Mouse (Mus musculus): ENCODE measurements around the gene Gm20219.

DNA sequence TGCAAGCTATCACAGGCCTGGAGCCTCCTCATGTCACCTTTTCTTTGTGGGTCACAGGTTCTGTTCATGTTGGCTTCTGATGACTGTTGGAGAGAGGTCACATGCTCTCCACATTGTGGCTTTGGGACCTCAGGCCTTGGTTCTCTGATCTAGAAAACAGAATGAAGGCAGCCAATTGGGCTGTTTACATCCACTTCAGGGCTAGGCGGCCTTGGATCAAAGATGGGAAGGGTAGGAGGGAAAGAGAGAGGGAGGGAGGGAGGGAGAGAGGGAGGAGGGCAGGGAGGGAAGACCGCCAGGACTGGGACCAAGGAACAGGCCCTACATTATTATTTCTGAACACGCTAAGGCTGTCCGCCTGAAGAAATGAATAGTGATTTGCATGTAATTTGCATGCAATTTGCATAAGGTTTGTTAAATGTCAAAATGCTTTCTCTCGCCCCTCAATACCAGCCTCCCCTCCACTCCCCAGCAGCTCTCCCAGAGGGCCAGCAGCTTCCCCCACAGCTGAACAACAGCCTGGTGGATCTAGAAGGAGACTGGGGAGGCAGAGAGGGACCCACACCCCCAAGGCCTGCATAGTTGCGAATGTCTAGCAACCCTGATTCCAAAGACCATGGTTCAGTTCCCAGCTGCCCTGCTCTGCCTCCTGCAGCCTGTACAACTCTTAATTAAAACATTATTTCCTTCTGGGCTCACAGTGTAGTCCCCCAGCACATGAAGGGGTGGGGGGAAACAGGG is 2.2 kb downstream of the Gm20219 start:
- TF ChIP-seq USF1 (IDR thresholded peaks at IDR 0.05; ENCODE audit: low read depth) = no peak
- TF ChIP-seq POLR2A (IDR thresholded peaks at IDR 0.05; ENCODE audit: insufficient read length, low read depth) = no peak
- no peak for TF ChIP-seq E2F4 (IDR thresholded peaks at IDR 0.05; ENCODE audit: insufficient read depth)
- no peak for TF ChIP-seq MAX (IDR thresholded peaks at IDR 0.05; ENCODE audit: low read depth)
- no peak for TF ChIP-seq POLR2AphosphoS2 (IDR thresholded peaks at IDR 0.05; ENCODE audit: insufficient read length, low read depth)
- no peak for TF ChIP-seq TCF12 (IDR thresholded peaks at IDR 0.05; ENCODE audit: insufficient read depth, poor library complexity, severe bottlenecking)
